Mouse (Mus musculus) C2C12 (cell line): ENCODE results near the gene Cd24a.

Source experiments
- CEBPB ChIP-seq: IDR thresholded peaks from one replicate; pipeline ENCODE4 v1.6.1; 2011; ENCODE audit warnings: low read depth, mild to moderate bottlenecking, control low read depth, moderate library complexity
- CTCF ChIP-seq: IDR thresholded peaks from one replicate; pipeline ENCODE4 v1.5.1; 2011; ENCODE audit not compliant: control insufficient read depth, insufficient read depth, insufficient read length
- MYOG ChIP-seq: IDR thresholded peaks from one replicate; pipeline ENCODE4 v1.6.1; 2011; ENCODE audit not compliant: control insufficient read depth, insufficient read length; ENCODE audit errors: extremely low read depth
- USF1 ChIP-seq: IDR thresholded peaks from one replicate; pipeline ENCODE4 v1.6.1; 2011; ENCODE audit warnings: low read depth, mild to moderate bottlenecking, control low read depth, moderate library complexity

DNA sequence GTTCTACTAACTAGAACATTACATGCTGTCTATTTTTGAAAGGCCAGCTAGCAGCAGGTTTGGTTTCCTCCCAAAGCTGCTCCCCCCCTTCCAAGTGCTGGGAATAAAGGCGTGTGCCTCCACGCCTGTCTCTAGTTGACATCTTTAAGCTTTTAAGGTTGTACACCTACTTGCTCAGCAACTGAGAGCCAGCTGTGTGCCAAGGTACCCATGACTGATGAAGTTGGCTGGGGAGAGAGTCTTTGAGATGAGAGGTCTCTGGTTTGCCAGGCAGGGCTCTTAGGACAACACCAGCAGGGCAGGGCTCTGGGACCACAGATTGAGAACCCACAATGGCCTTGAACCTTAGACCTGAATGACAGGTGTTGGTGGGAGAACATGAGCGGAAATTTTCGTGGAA lies 6.5 kb downstream of the Cd24a start:
- TF ChIP-seq CTCF (no peak), MYOG (no peak), USF1 (no peak), CEBPB (no peak)
